ENCODE assay signal across 24 mouse cellular contexts in the genomic region with DNA sequence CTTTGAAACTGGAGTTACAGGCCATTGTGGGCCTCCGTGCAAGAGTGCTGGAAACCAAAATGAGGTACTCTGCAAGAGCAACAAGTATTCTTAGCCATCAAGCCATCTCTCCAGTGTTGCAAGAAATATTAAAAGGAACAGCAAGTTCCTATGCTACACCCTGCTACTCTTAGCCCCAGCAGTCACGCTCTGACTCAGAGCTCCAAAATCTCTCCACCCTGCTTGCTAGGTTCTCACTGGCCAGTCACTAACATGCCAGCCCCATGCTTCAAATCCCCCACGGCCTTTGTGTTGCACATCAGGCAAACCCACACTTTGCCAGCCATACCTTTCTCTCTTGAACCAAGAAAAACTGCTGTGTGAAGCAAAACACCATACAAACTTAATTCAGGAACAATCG.
A peak's percentile ranks its signal among the peaks of the same experiment; 100 is the strongest.
DNase-seq lines count a peak whose midpoint lies in the region; ATAC-seq and TF ChIP-seq lines count a peak whose summit lies in the region.
"Had no signal": no experiment of that assay in that cellular context is flagged by ENCODE, and none has a peak within 500 bp of the region (broad histone marks: within the 10 kb centered on the region; RNA-seq: fewer than 3 reads in every experiment).

No protein-coding gene starts in this region.

- POLR2A ChIA-PET in Patski (lab: Charles Lee): no interaction called here

- CTCF ChIA-PET in Patski (lab: Charles Lee): interaction anchor here (0.9 to 1.7 kb wide), 2 partner anchors 27 to 180 kb away, joined by 3 to 5 read pairs; no protein-coding TSS in a partner anchor

- H3K27me3 ChIP-seq in Patski: no peaks in the 10 kb centered on the region
- H3K27me3 ChIP-seq: forebrain, embryonic 15.5 days; heart, embryonic 15.5 days; limb, embryonic 13.5 days; liver, embryonic 13.5 days; midbrain, embryonic 15.5 days; neural tube, embryonic 13.5 days; stomach, embryonic 15.5 days had no signal

- peak; percentile 44 for ATAC-seq in Patski
- peak; percentile 33 for ATAC-seq in megakaryocyte, adult 5-6 weeks (ENCODE audit: poor library complexity, severe bottlenecking)
- ATAC-seq: activated CD4-positive, CD25-positive, alpha-beta regulatory T cell, adult 4 months; forebrain, embryonic 15.5 days; inflammation-experienced regulatory T-cells, adult 6 months; midbrain, embryonic 15.5 days had no signal

- peak; percentile 13 for DNase-seq in urinary bladder, postnatal 14 days (ENCODE audit: low spot score)
- no peak for DNase-seq in urinary bladder, adult 18-20 months (ENCODE audit: low spot score in 2 of 2)
- no peak for DNase-seq in Patski (ENCODE audit: low read depth, low spot score)
- DNase-seq in MN1 (ENCODE audit: low spot score): no peak
- no peak for DNase-seq in left cerebral cortex, adult 18-20 months (ENCODE audit: low spot score in 2 of 2)
- DNase-seq in kidney, postnatal 10 days: no peak
- DNase-seq: adrenal gland, postnatal 14 days; cerebellum, adult 8-10 months; cerebellum, postnatal 36 days; embryo, embryonic 11 days; gastrocnemius, postnatal 25 days; heart, postnatal 4 days; kidney, adult 18-20 months; liver, embryonic 13.5 days; lung, adult 2 months had no signal

- no peak for TF ChIP-seq CTCF in Patski (IDR thresholded peaks at IDR 0.05)

- in situ Hi-C loops in Patski (cut with MboI; ENCODE audit: low pct_unique_long_range_greater_than_20kb): loop anchor here (5.0 to 10.0 kb wide), 2 partner anchors 174 to 592 kb away; no protein-coding TSS in a partner anchor
